Mouse (Mus musculus): ENCODE results near the gene Vps25. TPM values are rescaled to one million over a fixed set of nuclear protein-coding genes. Genes with fewer than 3 reads are reported as not detected.

Gene Vps25
- polyA plus RNA-seq, 1 experiment from 2014 or later, result 128 TPM

DNA sequence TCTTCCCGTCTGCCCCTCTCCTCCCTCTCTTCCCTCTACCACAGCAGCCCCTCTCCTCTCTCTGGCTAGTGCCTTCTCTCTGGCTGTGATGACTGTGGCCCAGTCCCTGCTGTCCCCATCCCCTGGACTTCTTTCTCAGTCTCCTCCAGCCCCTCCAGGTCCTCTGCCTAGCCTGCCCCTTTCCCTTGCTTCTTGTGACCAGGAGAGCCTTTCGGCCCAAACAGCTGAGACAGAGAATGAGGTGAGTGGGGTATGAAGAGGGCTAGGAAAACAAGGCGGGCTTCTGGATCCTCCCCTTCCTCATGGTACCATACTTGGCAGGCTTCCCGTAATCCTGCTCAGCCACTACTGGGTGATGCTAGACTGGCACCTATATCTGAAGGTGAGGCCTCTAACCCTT, 21.8 kb downstream of the Vps25 start:
- Histone ChIP-seq H3K36me3 (ENCODE audit: inconsistent target) (no peaks in the 10 kb centered on the region), H3K4me3 (ENCODE audit: inconsistent target) (no peak overlapping the region), H3K79me2 (ENCODE audit: inconsistent target) (peaks cover 14% of the 10 kb centered on the region), H3K27ac (no peak overlapping the region)
- 77% methylated on average over 4 of the region's 4 CpGs for WGBS (ENCODE audit: missing documents)

DNA sequence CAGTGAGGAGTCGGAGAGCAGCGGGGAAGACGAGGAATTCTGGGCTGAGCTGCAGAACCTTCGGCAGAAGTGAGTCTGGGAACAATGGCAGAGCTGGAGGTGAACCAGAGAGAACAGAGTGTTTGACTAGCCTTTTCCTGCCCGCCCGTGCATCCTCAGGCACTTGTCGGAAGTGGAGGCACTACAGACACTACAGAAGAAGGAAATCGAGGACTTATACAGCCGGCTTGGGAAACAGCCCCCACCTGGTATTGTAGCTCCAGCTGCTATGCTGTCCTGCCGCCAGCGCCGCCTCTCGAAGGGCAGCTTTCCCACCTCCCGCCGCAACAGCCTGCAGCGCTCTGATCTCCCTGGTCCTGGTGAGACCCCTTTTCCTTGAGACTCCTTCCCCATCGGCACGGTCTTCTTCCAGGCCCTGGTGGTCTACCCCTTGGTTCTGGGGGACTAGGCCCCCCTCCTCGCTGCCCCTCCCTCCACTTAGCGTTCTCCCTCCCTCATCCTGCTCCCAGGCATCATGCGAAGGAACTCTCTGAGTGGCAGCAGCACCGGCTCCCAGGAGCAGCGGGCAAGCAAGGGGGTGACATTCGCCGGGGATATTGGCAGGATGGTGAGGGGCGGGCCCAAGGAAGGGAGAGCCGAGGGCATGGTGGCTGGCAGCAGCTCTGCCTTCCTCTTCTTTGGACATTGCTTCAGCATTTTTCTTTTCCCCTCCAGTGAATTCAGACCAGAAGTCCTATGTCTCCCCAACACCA, 23.0 kb downstream of the Vps25 start:
- Histone ChIP-seq H3K27ac (no peak overlapping the region), H3K4me3 (ENCODE audit: inconsistent target) (no peak overlapping the region)
- 78% methylated on average over 27 of the region's 27 CpGs for WGBS (ENCODE audit: missing documents)

DNA sequence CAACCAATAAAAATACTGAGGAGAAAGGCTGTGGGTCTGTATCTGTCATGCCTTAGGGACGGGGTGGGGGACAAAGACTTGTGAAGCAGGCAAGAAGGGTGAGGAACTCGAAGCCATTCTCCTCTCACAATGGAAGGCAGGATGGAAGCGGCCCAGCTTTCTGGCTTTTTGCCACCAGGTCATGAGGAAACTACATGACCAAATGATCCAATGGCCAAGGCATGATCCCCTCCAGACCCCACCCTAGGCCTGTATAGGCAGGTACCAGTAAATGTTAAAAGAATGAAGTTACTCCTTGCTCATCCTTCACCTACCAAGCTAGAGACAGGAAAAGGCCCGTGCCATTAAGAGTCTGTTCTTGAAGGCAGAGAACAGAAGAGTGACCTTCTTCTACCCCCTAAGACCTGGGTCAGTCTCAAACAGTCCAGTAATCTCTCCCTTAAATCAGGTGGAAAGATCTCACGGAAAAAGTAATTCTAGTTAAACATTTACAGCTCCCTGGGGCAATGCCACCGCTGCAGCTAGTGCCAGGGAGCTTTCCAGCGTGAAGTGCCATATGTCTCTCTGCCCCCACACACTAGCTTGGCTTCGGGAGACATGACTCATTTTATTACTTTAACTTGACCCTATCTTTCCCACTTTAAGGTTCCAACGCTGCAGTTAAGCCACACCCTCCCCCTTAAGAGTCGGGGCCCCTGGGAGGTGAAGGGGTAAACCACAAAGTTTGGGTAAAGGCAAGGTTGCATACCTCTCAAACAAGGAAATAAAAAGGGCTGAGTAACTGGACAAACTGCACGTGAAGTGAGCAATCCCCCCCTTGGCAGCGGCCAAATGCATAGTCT, 24.1 kb downstream of the Vps25 start:
- no peaks in the 10 kb centered on the region for H3K36me3 ChIP-seq (ENCODE audit: inconsistent target)
- H3K4me3 ChIP-seq (ENCODE audit: inconsistent target), result peak overlapping the region; percentile 86
- H3K79me2 ChIP-seq (ENCODE audit: inconsistent target), result peaks cover 14% of the 10 kb centered on the region
- no peak overlapping the region for H3K27ac ChIP-seq
- WGBS (ENCODE audit: missing documents), result 56% methylated on average over 12 of the region's 12 CpGs

More for the DNA sequence above, 23.0 kb downstream of the Vps25 start:
- H3K79me2 ChIP-seq (ENCODE audit: inconsistent target), result peaks cover 14% of the 10 kb centered on the region
- H3K36me3 ChIP-seq (ENCODE audit: inconsistent target), result no peaks in the 10 kb centered on the region

DNA sequence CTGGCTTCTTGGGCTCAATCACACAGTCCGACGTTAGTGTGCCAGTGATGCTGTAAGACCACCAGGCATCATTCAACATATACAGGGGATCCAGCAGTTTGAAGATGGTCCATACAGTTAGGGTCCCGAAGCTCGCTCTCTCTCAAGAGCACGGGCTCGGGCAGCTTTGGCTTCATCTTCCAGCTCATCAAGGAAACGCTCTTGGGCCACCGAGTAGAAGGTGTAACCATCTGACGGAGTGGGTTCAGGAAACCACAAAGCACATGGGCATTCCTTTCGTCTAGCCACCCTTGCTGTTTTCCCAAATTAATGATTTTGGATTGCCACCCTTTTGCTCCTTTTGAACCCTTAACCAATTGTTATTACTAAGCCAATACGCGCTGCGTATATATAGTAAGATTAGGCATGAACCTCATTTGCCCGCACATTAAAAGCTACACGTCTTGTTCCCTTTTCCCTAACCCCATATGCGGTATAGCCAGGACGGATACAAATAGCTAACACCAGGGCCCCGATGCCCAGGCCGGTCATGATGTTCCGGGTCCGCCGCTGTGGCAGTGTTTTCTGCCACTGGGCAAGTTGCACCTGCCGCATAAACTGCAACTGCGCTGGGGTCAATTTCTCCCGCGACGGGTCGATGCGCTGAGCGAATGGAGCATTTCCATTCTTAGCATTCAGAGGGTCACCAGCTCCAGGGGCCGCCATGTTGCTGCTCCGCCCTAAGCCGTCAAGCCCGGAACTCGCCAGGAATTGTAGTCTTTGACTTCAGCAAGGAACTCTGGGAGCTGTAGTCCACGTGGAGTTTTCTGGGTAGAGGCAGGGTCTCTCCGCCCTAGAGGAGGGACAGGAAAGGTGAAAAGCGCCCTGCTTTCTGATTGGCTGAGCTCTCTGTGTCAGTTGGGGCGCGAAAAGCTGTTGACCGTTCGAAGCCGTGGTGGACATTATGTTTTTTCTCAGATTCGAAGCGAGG, 25.0 kb downstream of the Vps25 start, which contains the start of the genes Cntd1 and Coa3:
Cntd1 (plus strand) TSS at position 790 of the 970 bp plus-strand sequence.
Coa3 (minus strand) TSS at position 892 of the 970 bp plus-strand sequence.
- H3K79me2 ChIP-seq (ENCODE audit: inconsistent target), result peaks cover 14% of the 10 kb centered on the region
- H3K4me3 ChIP-seq (ENCODE audit: inconsistent target), result peak within 1 kb of the TSS; percentile 86
- WGBS (ENCODE audit: missing documents), result 6% methylated on average over 45 of the region's 45 CpGs
- peak within 1 kb of the TSS; percentile 50 for H3K27ac ChIP-seq
- no peaks in the 10 kb centered on the region for H3K36me3 ChIP-seq (ENCODE audit: inconsistent target)

DNA sequence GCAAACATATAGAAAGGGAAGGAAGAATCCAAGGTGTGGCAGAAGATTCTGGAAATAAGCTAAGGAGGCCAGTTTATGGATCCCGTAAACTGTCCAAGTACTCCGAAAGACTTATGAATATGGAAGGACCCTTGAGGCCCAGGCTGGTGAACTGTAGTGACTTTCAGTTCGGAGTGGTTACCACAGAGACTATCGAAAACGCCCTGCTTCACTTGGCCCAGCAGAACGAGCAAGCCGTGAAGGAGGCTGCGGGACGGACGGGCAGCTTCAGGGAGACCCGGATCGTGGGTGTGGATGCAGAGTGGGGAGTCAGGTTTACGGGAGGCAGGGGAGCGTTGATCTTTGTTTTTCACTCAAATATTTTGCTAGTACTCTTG, 25.7 kb downstream of the Vps25 start:
- Histone ChIP-seq H3K79me2 (ENCODE audit: inconsistent target) (peaks cover 14% of the 10 kb centered on the region), H3K36me3 (ENCODE audit: inconsistent target) (no peaks in the 10 kb centered on the region), H3K4me3 (ENCODE audit: inconsistent target) (peak overlapping the region; percentile 86), H3K27ac (peak overlapping the region; percentile 50; the same call in 1 of the 2 replicates)
- 79% methylated on average over 14 of the region's 14 CpGs for WGBS (ENCODE audit: missing documents)

DNA sequence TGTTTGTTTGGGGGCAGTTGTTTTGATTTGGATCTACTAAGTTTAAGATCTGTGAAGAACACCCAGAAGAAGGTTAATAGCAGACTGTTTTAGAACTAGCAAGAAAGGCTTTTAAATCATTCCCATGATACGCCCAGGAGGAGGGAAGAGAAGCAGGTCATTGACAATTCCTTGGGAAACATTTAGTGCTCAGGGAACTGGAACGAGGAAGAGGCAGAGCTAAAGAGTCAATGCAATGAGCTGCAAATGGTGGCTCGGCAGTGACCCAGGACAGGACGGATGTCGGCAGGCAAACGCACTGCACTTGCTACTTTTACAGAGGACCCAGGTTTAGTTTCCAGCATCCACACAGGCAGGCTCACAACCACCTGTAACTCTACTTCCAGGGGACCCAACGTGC, 27.3 kb downstream of the Vps25 start:
- Histone ChIP-seq H3K27ac (no peak overlapping the region), H3K36me3 (ENCODE audit: inconsistent target) (no peaks in the 10 kb centered on the region), H3K4me3 (ENCODE audit: inconsistent target) (no peak overlapping the region), H3K79me2 (ENCODE audit: inconsistent target) (peaks cover 14% of the 10 kb centered on the region)
- 89% methylated on average over 6 of the region's 7 CpGs for WGBS (ENCODE audit: missing documents)

DNA sequence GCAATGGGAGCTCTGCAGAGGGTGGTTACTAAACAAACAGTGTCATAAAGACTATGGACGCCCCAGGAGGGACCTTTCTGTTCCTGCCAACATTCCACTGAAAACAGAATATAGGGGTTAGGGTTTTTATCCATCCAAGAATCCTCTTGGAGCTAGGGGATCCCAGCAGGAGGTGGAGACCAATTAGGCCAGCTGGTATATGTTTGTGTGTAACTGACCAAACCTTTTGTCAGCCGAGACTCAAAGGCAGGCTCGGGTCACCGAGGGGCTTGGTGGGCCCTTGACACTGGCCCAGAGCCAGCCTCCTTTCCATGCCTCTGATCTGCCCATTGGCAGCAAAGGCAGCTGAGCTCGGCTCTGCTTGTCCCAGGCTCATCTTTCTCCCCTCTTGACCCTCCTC, 29.4 kb downstream of the Vps25 start:
- Histone ChIP-seq H3K27ac (no peak overlapping the region), H3K79me2 (ENCODE audit: inconsistent target) (peaks cover 7% of the 10 kb centered on the region), H3K4me3 (ENCODE audit: inconsistent target) (no peak overlapping the region), H3K36me3 (ENCODE audit: inconsistent target) (no peaks in the 10 kb centered on the region)
- WGBS (ENCODE audit: missing documents), result 86% methylated on average over 5 of the region's 5 CpGs

DNA sequence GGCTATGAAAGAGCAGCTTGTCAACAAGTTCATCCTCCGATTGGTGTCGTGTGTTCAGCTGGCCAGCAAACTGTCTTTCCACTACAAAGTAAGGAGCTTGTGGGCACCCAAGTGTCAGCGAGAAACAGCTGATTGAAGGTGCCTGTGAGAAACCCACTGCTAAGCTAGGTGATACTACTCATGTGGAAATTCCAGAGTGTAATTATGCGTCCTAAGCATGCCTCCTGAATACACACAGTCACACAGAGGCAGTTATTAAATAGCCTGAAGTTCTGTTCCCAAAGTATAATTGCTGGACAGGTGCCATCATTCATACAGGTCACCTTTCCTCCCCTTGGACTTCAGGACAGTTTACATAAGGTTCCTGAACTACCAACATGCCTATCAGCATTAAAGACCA, 30.3 kb downstream of the Vps25 start:
- H3K27ac ChIP-seq, result no peak overlapping the region
- no peaks in the 10 kb centered on the region for H3K79me2 ChIP-seq (ENCODE audit: inconsistent target)
- H3K36me3 ChIP-seq (ENCODE audit: inconsistent target), result peaks cover 8% of the 10 kb centered on the region; the same call in 1 of the 2 replicates
- no peak overlapping the region for H3K4me3 ChIP-seq (ENCODE audit: inconsistent target)
- WGBS (ENCODE audit: missing documents), result 94% methylated on average over 4 of the region's 4 CpGs

DNA sequence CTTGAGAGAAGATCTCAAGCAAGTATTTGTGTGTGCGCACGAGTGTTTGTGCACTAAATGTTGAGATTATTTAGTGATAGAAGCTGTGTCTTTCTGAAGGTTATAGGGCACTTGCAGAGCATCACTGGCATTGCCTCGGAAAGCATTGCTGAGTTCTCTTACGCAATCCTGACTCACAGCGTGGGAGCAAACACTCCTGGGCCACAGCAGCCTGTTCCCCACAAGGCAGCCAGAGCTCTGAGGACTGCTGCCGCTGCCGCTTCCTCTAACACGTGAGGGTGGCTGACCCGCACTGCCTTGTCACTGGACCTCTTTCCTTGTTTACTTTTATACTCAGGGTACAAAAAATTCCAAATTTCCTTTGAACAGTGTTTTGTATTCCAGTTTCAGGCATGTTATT, 33.8 kb downstream of the Vps25 start:
- Histone ChIP-seq H3K4me3 (ENCODE audit: inconsistent target) (no peak overlapping the region), H3K79me2 (ENCODE audit: inconsistent target) (no peaks in the 10 kb centered on the region), H3K27ac (no peak overlapping the region), H3K36me3 (ENCODE audit: inconsistent target) (peaks cover 43% of the 10 kb centered on the region)
- WGBS (ENCODE audit: missing documents), result 24% methylated on average over 9 of the region's 9 CpGs

DNA sequence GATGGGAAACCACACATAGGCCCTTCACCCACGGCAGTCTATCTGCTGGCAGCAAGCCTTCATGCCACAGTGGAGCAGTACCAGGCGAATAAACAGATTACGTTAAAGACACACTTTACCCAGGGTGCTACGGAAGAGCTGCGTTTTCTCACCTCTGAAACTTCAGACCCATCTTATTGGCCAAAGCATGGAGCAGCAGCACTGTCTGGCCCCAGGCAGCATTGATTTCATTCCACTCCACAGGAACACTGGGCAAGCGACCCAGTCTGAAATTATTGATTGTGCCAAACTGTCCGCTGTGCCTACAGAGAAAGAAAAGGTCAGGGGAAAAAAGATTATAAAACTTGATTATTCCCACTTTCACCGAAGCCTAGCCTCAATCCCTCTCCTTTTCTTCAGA, 37.7 kb downstream of the Vps25 start:
- peaks cover 81% of the 10 kb centered on the region for H3K36me3 ChIP-seq (ENCODE audit: inconsistent target)
- no peak overlapping the region for H3K27ac ChIP-seq
- no peak overlapping the region for H3K4me3 ChIP-seq (ENCODE audit: inconsistent target)
- peaks cover 14% of the 10 kb centered on the region; the same call in 1 of the 2 replicates for H3K79me2 ChIP-seq (ENCODE audit: inconsistent target)
- 98% methylated on average over 8 of the region's 8 CpGs for WGBS (ENCODE audit: missing documents)

DNA sequence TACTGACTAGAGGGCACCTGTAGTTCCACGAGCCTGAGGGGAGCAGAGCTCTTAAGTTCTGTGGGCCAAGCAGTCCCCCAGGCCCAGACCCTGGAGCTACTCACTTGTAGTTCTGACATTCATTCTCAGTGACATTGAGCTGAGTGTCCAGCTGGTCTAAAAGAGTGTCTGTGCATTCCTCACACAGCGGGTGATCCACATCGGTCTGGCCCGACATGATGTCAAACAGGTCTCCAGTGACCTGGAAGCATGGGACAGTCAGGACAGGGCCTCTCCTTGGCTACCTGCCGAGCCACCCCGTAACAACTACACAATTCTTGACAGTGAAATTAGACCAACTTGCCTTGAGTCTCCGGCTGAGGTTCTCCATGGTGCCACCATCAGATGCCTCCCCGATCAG, 41.7 kb downstream of the Vps25 start:
- Histone ChIP-seq H3K4me3 (ENCODE audit: inconsistent target) (no peak overlapping the region), H3K36me3 (ENCODE audit: inconsistent target) (peaks cover 96% of the 10 kb centered on the region), H3K79me2 (ENCODE audit: inconsistent target) (peaks cover 54% of the 10 kb centered on the region), H3K27ac (no peak overlapping the region)
- WGBS (ENCODE audit: missing documents), result 97% methylated on average over 8 of the region's 8 CpGs

DNA sequence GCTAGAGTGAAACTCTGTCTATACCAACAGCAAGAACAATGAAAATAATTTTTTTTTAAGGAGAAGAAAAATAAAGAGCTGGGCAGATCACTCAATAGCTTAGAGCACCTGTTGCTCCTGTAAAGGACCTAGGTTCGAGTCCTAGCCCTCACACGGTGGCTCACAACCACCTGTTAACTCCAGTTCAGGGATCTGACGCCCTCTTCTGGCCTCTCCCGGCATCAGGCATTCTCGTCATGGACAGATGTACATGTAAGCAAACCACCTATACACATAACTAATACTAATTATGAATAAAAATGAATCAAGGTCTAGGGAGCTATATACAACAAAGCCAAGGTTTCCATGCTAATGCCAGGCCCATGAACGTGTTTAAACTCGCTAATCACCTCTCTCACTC, 47.4 kb downstream of the Vps25 start:
- Histone ChIP-seq H3K27ac (no peak overlapping the region), H3K4me3 (ENCODE audit: inconsistent target) (peak overlapping the region; percentile 100), H3K36me3 (ENCODE audit: inconsistent target) (peaks cover 40% of the 10 kb centered on the region), H3K79me2 (ENCODE audit: inconsistent target) (peaks cover 62% of the 10 kb centered on the region)
- 74% methylated on average over 7 of the region's 7 CpGs for WGBS (ENCODE audit: missing documents)

DNA sequence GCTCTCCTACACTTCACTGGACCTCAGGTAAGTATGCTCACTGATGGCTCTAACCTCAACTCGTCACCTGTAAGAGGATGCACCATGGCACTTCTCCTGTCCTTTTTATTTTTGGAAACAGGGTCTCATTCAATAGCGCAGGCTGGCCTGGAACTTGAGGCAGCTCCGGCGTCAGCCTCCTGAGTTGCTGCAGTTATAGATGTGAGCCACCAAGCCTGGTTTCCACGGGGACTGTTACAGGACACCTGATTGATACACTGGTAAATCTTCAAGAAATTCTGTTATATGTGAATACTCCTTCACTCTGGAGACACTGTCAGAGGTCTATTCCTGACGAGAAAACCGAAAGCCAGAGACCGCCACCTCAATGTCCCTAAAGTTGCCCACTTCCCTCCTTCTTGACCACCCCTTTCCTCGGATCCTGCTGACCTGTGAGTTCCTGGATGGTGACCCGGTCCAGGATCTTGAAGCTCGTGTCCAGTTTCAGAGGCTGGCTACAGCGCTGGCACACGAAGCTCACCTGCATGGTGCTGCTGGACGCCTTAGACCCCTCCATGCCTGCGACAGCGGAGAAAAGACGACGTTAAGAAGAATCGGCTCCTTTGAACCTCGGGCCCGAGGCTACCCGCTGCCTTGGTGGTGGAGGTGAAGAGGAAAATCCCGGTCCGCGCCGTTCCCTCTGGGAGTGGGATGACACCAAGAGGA, 47.9 kb downstream of the Vps25 start:
- peaks cover 36% of the 10 kb centered on the region for H3K36me3 ChIP-seq (ENCODE audit: inconsistent target)
- peak overlapping the region; percentile 100 for H3K4me3 ChIP-seq (ENCODE audit: inconsistent target)
- 9% methylated on average over 23 of the region's 26 CpGs for WGBS (ENCODE audit: missing documents)
- peak overlapping the region; percentile 59 for H3K27ac ChIP-seq
- H3K79me2 ChIP-seq (ENCODE audit: inconsistent target), result peaks cover 56% of the 10 kb centered on the region

Measured in macrophage (primary cell).